Mouse (Mus musculus) erythroid progenitor cell, adult 5-6 weeks (primary cell): ENCODE data around the gene Rai1. TPM values are rescaled to one million over a fixed set of nuclear protein-coding genes. Genes with fewer than 3 reads are reported as not detected.

Experiments
- ATAC-seq: replicated peaks from 2 replicates; pipeline ENCODE4 v1.8.0; 2016; ENCODE audit warnings: moderate number of reproducible peaks, mild to moderate bottlenecking, moderate TSS enrichment, inconsistent platforms; ENCODE audit not compliant: poor library complexity, low FRiP score, severe bottlenecking
- total RNA-seq, 2 experiments: library from RNA; stranded (forward) in 1 of 2; stranded (reverse) in 1 of 2; fragments of 150-400 nt in 1 of 2; fragments of 186-747, 209-891 nt in 1 of 2; gene quantifications; 2 replicates each; pipeline versions ENCODE4 v1.2.3 to v1.2.4; 2015 to 2017; ENCODE audit warnings: low replicate concordance in 2 of 2

Gene Rai1
- 5.8 and 7.1 TPM in 2 replicates for total RNA-seq (2015; ENCODE audit: low replicate concordance)
- 0.77 and 3.0 TPM in 2 replicates for total RNA-seq (2017; ENCODE audit: low replicate concordance)

DNA sequence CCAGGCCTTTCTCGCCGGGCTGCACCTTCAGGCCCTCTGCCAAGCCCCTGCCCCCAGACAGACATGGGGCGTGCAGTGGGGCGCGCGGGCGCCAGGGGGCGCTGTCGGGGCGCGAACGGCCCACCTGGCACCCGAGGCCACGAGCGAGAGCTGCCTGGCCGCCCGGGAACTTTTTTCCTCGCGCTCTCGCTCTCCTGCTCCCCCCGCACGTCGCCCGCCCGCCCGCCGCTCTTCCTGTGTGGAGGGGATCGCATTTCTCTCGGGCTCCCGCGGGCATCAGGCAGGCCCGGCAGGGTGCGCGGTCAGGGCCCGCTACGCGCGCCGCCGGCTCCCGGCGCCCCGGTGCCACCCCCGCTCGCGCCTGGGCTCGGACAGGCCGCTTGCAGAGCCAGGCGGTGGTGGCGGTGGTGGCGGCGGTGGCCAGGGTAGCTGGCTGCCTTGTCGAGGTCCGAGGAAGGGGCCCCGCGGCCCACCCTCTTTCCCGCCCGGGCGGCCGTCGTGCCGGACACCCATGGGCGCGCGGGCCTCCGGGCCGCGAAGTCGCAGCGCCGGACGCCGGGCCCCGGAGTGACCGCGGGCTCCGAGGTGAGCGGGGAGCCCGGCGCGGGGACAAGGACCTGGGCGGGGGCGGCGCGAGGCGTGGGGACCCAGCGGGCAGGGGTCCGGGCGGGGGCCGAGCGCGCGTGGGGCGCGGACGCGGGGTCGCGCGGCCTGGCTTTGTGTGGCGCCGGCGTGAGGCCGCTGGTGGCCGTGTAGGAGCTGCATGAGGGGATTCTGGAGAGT lies at the start of gene Rai1:
Gene Rai1 (plus strand): TSS at position 204 of the 783 bp plus-strand sequence.
- peak; percentile 55 for ATAC-seq

DNA sequence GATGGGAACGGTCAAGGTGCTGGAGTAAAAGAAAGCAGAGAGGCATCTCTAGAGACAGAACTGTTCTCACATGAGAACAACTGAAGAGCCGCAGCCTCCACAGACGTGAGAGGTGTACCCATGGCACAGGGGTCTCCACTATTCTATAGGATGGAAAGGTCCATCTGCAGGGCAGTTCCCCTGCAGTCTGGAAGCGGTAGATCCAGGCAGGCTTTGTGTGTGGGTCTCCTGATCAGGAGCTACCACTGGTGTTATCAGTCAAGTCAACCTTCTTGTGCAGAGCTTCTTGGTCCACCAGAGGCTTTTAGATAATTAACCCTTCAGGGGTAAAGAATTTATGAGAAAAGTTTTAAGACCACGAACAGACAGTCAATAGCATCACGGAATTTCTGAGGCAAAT lies 48.3 kb upstream of the Rai1 start:
- ATAC-seq, result no peak

DNA sequence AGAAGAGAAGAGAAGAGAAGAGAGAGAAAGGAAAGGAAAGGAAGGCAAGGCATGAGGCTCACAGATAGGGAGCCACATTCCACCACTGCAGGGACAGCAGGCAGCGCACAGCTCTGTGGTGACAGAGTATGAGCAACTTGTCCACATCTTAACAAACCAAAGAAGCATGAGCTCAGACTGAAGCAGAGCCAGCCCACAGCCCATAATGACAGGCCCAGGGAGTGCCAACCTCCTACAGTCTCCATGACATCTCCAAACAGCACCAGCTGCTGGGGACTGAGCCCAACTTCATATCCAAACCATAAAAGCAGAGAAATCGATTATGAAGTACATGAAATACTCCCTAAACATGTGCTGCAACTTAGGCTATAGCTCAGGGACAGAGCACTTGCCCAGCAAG lies 46.8 kb upstream of the Rai1 start:
- no peak for ATAC-seq

DNA sequence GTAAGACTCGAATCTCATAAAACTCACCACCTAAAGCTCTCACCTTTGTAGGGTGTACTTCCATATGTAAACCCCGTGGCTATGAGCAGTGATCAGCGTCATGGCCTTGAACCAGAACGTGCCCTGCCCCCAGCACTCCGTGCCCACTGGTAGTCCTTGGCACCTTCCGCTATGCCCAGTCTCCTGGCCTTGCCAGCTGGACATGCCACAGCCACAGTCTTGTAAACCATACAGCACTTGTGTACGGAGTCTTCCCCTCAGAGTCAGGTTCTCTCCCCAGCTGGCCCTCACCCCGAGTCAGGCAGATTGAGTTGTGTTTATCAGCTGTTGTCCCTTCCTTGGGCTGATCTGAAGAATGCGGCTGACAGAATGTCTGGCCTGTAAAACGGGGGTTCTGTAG lies 46.4 kb upstream of the Rai1 start:
- ATAC-seq, result no peak

DNA sequence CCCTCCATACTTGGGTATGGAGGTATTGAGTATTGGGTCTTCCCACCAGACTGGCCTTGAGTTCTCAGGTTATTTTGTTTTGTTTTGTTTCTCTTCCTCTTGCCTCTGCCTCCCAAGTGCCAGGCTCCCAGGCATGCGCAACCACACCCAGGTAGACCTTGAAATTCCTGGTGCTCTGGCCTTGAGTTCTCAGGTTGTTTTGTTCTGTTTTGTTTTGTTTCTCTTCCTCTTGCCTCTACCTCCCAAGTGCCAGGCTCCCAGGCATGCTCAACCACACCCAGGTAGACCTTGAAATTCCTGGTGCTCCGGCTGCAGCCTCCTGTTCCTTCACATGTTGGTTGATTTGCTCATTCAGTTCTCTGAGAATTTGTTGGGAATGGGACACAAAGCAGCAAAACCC lies 44.8 kb upstream of the Rai1 start:
- ATAC-seq, result no peak

DNA sequence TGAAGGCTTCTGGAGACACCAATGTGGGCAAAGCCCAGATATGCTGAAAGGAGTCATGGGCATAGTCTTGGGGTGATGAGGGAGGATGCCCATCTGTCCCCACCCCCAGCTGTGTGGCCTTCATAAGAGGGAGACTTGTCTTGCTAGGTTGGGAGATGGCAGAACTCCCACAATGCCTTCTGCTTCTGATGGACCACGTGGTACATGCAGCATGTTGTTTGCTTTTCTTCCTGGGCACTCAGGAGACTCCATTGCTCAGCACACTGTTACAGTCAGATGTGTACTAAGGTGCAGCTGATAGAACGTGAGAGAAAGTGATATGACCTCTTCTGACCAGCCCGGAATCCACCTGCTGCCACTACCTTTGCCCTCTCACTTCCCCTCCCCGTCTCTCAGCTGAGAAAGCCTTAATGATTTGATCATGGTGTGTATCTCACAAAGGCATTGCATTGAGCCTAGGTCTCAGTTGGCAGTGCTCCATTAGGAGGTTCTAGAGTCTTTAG lies 43.3 kb upstream of the Rai1 start:
- ATAC-seq, result no peak

DNA sequence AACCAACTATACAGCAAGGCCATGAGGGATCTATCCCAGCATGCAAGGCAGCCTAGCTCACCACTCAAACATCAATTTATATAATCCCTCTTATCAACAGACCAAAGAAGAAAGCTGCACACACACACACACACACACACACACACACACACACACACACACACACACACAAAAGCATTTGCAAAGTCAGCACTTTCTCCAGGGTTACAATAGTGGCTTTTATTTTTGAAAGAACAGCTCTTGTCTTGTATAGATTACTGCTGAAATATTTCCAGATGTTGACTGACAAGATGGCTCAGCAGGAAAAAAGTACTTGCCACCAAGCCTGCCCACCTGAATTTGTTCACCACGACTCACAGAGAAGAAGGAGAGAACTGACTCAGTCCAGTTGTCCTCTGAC lies 39.5 kb upstream of the Rai1 start:
- no peak for ATAC-seq

DNA sequence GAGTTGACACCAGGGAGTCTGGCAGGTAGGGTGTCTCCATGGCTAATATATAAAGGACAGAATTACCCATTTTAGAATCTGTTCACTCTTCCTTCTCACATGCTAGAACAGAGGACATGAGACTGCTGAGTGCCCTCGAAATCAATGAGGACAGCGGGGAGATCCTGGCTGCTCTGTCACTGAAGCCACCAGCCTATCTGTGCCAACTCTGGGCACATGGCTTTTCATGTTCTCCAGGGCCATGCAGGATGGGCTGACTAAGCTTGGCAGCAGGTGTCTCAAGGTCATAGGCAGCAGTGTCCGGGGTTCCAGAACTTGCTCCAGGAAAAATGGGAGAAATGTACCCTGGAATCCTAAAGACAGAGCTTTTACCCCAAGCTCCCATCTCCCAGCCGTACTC lies 37.2 kb upstream of the Rai1 start:
- ATAC-seq, result no peak

DNA sequence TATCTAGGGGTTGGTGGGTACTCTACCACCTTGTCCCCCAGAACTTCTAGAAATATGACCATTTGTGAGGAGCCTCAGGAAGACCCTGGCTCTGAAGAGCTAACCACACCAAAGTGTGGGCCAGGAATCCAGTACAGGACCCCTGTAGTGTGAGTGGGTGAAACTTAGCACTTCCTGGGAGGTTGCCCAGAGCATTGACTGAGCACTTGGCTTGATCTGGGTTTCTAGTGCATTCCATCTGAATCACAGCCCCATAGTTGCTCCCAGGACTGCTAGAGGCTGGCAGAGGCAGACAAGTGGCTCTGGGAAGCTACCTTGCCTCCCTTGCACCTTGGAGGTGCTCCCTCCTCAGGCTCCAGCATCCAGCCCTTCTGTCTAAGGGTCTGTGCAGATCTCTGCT lies 36.2 kb upstream of the Rai1 start:
- ATAC-seq, result no peak

DNA sequence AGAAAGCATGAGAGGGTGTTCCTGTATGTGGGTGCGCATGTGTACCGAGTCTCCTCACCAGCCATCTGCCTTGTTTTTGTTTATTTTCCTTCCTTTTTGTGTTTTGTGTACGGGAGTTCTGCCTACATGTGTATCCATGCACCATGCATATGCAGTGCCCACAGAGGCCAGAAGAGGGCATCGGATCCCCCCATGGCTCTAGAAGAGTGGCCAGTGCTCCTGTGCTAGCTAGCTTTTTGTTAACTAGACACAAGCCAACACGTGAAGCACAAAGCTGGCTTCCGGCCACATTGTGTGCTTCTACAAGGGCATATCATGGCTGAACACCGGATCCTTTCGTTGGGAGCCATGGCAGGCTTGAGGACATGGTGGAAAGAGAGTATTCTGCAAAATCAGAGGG lies 34.2 kb upstream of the Rai1 start:
- ATAC-seq, result no peak

DNA sequence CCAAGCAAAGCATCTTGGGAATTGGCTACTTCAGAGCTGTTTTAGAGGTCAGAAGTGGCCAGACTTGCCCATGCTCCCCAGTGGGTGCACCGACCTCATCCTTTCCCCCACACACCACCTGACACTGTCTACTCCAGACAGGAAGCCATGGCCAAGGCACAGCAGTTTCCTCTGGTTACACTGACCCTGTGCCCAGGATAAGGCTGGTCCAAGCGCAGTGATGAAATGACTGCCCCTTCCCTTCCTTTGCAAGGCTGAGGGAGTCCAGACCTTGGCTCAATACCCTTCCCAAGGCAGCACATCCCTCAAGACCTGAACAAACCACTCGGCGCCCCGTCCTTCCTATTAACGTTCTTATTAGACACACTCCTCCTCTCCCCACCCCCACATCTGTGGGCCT lies 33.6 kb upstream of the Rai1 start:
- no peak for ATAC-seq

DNA sequence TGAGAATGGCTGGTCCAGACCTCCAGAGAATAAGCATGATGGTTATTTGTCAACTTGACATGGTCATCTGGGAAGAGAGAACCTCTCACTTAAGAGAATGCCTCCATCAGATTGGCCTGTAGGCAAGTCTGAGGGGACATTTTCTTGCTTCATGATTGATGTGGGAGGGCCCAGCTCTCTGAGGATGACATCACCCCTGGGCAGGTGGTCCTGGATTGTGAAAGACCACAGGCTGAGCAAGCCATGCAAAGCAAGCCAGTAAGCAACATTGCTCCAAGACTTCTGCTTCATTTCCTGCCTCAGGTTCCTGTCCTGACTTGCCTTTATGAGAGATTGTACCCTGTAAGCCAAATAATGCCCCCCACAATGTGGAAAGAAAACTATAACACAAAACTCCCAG lies 31.7 kb upstream of the Rai1 start:
- no peak for ATAC-seq

DNA sequence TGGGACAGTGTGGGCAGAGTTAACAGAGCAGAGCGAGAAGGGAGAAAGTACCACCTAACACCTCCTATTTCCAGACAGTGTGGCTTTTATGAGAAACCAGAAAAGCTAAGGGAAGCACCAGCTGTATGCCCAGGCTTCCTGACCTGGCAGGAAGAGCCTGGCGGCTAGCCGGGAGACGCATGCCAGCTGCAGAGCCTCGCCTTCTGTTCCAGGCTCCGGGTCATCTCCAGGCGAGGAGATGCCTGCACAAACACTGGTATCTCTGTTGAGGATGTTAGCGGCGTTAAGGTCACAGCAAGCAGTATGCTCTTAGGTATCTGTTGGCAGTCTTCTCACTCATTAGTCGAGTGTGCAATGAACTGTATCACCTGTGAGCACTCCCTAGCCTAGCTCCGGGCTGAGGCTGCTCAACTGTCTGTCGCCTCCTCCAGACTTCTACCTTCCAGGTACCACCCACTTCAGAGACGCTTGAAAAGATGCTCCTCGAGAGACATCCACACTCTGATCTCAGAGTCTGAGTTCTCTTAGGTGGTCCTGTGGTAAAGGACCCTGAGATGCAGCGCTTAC lies 30.8 kb upstream of the Rai1 start:
- no peak for ATAC-seq

DNA sequence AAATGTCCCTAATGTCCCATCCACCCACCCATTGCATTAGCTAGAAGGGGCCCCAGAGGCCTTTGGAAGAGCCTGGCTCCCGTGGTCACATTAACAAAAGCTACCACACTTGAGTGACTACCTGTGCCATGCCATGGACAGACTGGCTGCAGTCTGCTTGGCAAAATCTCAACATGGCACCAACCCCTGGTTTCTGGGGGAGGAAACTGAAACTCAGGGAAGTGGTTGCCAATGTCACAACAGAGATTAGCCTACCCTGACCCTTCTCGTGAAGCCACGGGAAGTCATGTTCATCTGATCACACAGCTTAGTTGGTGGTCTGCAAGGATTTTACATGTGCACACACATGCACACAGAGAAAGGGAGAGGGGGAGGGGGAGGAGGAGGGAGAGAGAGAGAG lies 28.6 kb upstream of the Rai1 start:
- ATAC-seq, result no peak

DNA sequence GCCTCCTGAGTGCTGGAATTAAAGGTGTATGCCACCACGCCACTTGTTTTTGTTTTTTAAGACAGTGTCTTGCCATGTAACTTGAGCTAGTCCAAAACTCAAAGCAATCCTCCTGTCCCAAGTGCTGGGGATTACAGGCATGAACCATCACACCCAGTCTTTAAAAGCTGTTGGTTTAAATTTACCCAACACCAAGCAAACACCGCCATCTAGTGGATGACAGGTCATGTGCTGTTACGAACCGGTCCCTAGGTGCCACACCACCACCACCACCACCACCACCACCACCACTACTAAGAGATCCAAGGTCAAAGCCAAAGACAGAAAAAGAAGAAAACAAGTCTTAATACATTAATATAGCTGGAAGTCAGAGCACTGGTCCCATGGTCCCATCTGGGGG lies 28.0 kb upstream of the Rai1 start:
- ATAC-seq, result peak; percentile 59

DNA sequence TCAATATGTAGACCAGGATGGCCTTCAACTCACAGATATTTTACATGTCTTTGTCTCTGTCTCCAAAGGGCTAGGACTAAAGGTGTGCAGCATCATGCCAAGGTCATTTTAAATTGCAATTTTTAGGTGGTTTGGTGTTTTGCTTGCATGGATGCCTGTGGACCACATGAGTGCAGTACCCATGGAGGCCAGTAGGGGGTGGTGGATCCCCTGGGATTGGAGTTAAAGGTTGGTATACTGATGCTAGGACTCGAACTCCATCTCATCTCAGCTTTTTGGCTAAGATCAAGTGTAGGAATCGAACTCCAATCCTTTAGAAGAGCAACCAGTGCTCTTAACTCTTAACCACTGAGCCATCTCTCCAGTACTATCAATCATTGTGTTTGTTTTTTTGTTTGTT lies 20.2 kb upstream of the Rai1 start:
- peak; percentile 79 for ATAC-seq

DNA sequence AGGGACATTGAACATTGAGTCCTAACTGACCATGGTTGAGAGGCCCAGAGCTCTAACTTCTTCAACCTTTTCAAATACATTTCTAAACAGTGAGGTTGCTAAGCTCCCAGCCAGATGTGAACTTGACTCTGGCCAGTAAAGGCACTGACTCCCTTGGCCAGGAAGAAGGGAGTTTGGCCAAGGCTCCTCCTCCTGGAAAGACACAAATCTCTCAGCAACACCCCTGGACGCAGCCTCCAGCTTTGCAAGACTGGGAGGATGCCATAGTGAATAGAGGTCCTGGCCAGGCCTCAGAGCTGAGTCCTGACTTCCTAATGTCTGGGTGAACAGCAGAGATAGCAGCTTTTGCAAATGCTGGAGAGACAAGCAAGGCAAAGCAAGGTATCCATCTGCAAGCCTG lies 18.1 kb upstream of the Rai1 start:
- ATAC-seq, result no peak

DNA sequence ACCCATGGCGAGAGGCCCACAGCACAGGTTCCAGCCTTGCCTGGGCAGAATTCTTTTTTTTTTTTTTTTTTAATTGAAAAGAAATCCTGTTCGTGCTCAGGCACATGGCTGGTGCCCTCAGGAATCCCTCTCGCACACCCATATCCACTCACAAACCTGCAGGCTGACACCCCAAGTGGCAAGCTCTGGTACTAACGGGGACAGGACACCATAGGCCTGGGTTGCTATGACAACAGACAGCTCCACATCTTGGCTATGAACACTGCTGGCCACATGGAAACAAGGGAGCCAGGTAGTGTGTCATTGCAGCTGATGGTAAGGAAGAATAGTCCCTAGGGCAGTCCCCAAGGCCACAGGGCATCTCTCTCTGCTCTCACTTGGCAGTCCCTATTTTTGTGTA lies 15.9 kb upstream of the Rai1 start:
- no peak for ATAC-seq

DNA sequence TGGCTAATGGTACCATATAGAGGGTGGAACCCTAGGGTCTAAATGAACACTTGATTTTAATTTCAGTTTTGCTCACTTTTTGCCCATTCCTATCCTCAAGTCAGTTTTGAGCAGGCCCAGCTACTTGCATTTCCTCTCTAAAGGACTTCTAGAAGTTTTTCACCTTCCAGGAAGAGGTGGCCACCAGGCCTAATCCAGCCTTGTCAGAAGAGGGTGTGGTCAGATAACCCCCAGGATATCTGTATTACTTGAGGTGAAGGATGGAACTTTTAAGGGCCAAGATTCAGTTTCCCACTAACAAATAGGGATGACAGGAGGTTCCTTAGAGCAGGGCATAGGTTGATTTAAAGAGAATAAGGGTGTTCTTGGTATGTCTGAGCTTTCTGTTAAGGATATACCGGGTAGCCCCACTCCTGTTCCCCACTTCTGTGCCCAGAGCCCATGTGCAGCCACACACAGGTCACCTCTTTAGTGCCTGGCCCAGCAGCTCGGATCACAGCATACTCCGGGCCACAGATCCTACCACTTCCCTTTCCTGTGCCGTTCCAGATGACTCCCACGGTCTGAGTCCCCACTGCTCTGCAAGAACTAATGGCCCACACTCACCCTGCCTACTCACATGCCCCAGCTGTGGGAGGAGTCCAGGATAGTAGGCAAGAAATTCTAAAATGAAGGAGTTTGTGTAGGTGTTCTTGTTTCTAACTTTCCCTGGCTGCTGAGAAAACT lies 14.0 kb upstream of the Rai1 start:
- ATAC-seq, result no peak

DNA sequence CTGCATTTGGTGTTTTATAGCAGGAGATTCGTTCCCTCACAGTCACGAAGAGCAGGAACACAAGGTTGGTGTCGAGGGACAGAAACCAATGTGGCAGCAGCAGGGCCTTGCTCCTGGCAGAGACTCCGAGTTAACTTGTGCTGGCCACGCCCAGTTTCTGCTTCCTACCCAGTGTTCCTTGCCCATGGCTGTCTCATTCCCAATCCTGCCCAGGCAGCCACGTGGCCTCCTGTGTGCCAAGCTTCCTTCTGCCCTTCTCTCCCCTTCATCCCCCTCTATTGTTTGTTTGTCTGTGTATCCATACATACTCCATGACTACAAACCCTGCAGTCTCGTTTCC lies 13.4 kb upstream of the Rai1 start:
- no peak for ATAC-seq

DNA sequence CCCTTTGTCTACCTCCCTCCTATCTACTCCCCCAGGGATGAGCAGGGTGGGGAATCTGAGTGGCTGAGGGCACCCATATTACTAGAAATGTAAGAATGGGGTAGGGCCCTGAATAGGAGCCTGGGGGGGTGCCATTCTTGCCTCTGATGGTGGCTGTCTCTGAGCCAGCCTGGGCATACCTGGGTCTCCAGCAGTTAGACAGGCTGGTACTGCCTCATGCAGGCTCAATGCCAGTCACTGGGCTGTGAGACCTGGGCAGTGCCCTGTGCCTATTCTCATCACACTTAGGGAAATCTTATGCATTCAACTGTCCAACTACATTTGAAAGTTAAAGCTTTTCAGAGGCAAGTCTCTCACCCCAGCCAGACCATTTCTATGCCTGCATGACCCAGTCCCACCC lies 11.6 kb upstream of the Rai1 start:
- no peak for ATAC-seq
